Mouse (Mus musculus) megakaryocyte, embryonic 14.5 days (primary cell): Measurements from ENCODE around the gene Spink2.

Experiments
- FLI1 ChIP-seq: IDR thresholded peaks from 2 replicates; pipeline ENCODE4 v1.6.1; 2012; ENCODE audit warnings: low read length, inconsistent platforms, mixed read lengths
- GATA1 ChIP-seq: IDR thresholded peaks from 3 replicates; pipeline ENCODE4 v1.6.1; 2012; ENCODE audit warnings: mixed read lengths, low read length, inconsistent platforms, borderline replicate concordance

- TF ChIP-seq GATA1 (no peak), FLI1 (no peak)
Measured at GRCm38 (mm10) chr5:77170593-77170992, 40.7 kb downstream of the Spink2 start.
